Mouse (Mus musculus) hindbrain, postnatal 0 days (tissue): Measurements from ENCODE around the gene Ppp1r14a. TPM values are rescaled to one million over a fixed set of nuclear protein-coding genes. Genes with fewer than 3 reads are reported as not detected.

Source experiments
- ATAC-seq: fragments of 200-750 bp; cut with Nextera tagmentation; 2 replicates; pipeline ENCODE4 v1.8.0; 2017; ENCODE audit warnings: mild to moderate bottlenecking, moderate TSS enrichment, moderate library complexity
- DNase-seq: peaks from one replicate; pipeline ENCODE4 v3.0.0-alpha.2; 2015; ENCODE audit warnings: low spot score
- H3K27ac ChIP-seq: fragments of 300-500 bp; sonication (generic); 2 replicates; pipeline ENCODE4 v1.5.1; 2014; ENCODE audit warnings: mild to moderate bottlenecking
- H3K27me3 ChIP-seq: fragments of 300-500 bp; sonication (generic); 2 replicates; pipeline ENCODE4 v1.6.1; 2014; ENCODE audit warnings: low read length, mixed read lengths; ENCODE audit not compliant: insufficient read depth
- H3K36me3 ChIP-seq: fragments of 300-500 bp; sonication (generic); 2 replicates; pipeline ENCODE4 v1.6.1; 2014; ENCODE audit warnings: low read length, mixed read lengths; ENCODE audit not compliant: insufficient read depth
- H3K4me1 ChIP-seq: fragments of 300-500 bp; sonication (generic); 2 replicates; pipeline ENCODE4 v1.6.1; 2014; ENCODE audit warnings: antibody characterized with exemption, low read length, mixed read lengths; ENCODE audit not compliant: insufficient read depth
- H3K4me2 ChIP-seq: fragments of 300-500 bp; sonication (generic); 2 replicates; pipeline ENCODE4 v1.6.1; 2014; ENCODE audit warnings: low read depth, mild to moderate bottlenecking, low read length, moderate library complexity, mixed read lengths
- H3K4me3 ChIP-seq: fragments of 300-500 bp; sonication (generic); 2 replicates; pipeline ENCODE4 v1.5.1; 2014; ENCODE audit warnings: low read length
- H3K9ac ChIP-seq: fragments of 300-500 bp; sonication (generic); replicated peaks from 2 replicates; pipeline ENCODE4 v1.6.1; 2014; ENCODE audit warnings: mild to moderate bottlenecking, low read length, moderate library complexity, mixed read lengths
- H3K9me3 ChIP-seq: fragments of 300-500 bp; sonication (generic); 2 replicates; pipeline ENCODE4 v1.6.1; 2016; ENCODE audit warnings: low read length, mixed read lengths
- CTCF ChIP-seq: IDR thresholded peaks from 2 replicates; pipeline ENCODE4 v1.5.1; 2016; ENCODE audit warnings: antibody characterized with exemption, control low read depth, low read depth
- WGBS: fragments of 180-500 bp; shearing (Covaris S2); extraction: QIAGEN DNeasy Blood & Tissue Kit; methylation state at CpG from one replicate; pipeline ENCODE4 v1.1.7; 2014; 5-methylcytosine and 5-hydroxymethylcytosine counted together
- polyA plus RNA-seq: library from polyadenylated mRNA; unstranded; fragments of >200 nt; fragmentation: Nextera tagmentation; extraction: Ambion mirVana; gene quantifications from 2 replicates; pipeline ENCODE4 v1.2.1, GENCODE M21; 2015
- total RNA-seq: library from RNA; depleted of rRNA; stranded (reverse); fragments of >200 nt; gene quantifications from 2 replicates; pipeline ENCODE4 v1.2.3, GENCODE M21; 2014

The Ppp1r14a gene
- total and polyA plus RNA-seq, 2 experiments from 2014 or later, result 3.4 TPM

DNA sequence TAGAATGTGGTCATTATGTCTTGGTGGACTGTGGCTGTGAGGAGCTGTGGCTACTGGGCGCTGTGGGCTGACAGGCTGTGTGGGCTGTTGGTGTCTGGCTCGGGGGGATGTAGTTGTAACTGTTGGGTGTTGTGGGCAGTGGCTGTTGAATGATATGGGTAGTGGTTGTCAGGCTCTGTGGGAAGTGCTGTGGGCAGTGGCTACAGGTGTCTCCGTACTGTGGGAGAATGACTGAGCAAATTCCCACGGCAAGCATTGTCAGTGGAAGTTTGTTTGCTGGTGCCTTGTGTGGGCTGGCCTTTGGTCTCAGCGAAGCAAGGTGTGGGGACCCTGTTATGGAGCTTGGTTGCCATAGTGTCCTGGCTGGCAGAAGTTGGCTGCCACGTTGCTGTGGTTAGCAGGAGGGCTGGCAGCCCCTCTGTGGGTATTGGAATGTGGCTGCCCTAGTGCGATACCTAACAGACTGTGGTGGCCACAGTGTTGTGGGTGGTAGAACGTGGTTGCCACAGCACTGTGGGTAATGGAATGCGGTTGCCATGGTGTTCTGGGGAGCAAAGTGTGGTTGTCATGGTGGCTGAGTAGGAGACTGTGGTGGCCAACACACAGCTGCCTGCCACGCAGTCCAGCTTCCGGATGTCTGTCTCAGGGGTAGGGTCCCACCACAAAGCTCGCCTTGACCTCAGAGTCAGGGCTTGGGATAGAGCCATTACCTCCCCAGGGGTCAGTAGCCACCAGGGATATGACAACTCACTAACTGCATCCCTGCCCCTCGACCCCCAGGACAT is 25.9 kb downstream of the Ppp1r14a start:
- peak; percentile 74 for DNase-seq
- H3K36me3 ChIP-seq, result no peaks in the 10 kb centered on the region
- ATAC-seq, result peak; percentile 60
- no peak overlapping the region for H3K9ac ChIP-seq
- peak overlapping the region; percentile 86; the same call in 1 of the 2 replicates for H3K27ac ChIP-seq
- WGBS, result 32% methylated on average over 13 of the region's 13 CpGs
- no peak for TF ChIP-seq CTCF
- no peak overlapping the region for H3K4me3 ChIP-seq
- peaks cover 55% of the 10 kb centered on the region for H3K4me1 ChIP-seq
- H3K9me3 ChIP-seq, result no peaks in the 10 kb centered on the region
- no peaks in the 10 kb centered on the region for H3K27me3 ChIP-seq
- peak overlapping the region; percentile 8; the same call in 1 of the 2 replicates for H3K4me2 ChIP-seq

DNA sequence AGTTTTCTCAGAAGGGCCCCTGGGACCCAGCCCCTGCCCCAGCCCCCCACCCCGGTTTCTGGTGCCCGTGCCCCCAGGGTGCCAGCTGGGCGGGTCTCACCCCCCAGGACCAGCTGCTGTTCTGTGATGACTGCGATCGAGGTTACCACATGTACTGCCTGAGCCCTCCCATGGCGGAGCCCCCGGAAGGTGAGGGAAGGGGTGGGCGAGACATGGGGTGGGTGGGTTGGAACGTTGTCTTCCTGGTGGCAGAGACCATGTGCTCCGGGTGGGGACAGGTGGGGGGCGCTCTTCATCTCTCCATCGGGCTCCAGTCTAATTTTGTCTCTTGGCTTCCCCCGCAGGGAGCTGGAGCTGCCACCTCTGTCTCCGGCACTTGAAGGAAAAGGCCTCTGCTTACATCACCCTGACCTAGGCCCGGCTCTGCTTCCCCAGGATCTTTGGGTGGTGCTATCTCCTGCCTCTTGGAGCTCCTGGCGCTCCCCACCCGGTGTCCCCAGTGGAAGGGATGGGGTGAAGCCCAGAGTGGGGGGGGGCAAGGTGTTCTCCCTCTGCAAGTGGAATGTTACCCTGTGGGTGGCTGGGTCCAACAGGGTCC is 27.1 kb downstream of the Ppp1r14a start:
- H3K27ac ChIP-seq, result peak overlapping the region; percentile 86
- peaks cover 55% of the 10 kb centered on the region for H3K4me1 ChIP-seq
- WGBS, result 40% methylated on average over 17 of the region's 17 CpGs
- no peaks in the 10 kb centered on the region for H3K9me3 ChIP-seq
- no peaks in the 10 kb centered on the region for H3K27me3 ChIP-seq
- no peaks in the 10 kb centered on the region for H3K36me3 ChIP-seq
- ATAC-seq, result no peak
- no peak overlapping the region for H3K4me3 ChIP-seq
- DNase-seq, result no peak
- H3K9ac ChIP-seq, result peak overlapping the region; percentile 17; the same call in 1 of the 2 replicates
- no peak overlapping the region for H3K4me2 ChIP-seq
- no peak for TF ChIP-seq CTCF

GRCm38 (mm10) chr7:29316976-29317375 is 27.9 kb downstream of the Ppp1r14a start:
- Histone ChIP-seq H3K27ac (peak overlapping the region; percentile 86), H3K9ac (peak overlapping the region; percentile 17), H3K4me1 (peaks cover 55% of the 10 kb centered on the region), H3K27me3 (no peaks in the 10 kb centered on the region), H3K9me3 (no peaks in the 10 kb centered on the region), H3K36me3 (no peaks in the 10 kb centered on the region), H3K4me2 (0 out of 2 replicates have a peak overlapping the region, but pooled peaks have one; percentile 10), H3K4me3 (no peak overlapping the region)
- ATAC-seq (peak; percentile 10), DNase-seq (peak; percentile 75)
- TF ChIP-seq CTCF, result no peak; the same call in 1 of the 2 replicates
- 1% methylated on average over 10 of the region's 10 CpGs for WGBS

GRCm38 (mm10) chr7:29317558-29317957 is 28.4 kb downstream of the Ppp1r14a start:
- H3K4me2 ChIP-seq, result 0 out of 2 replicates have a peak overlapping the region, but pooled peaks have one; percentile 10
- no peaks in the 10 kb centered on the region for H3K9me3 ChIP-seq
- peak overlapping the region; percentile 17; the same call in 1 of the 2 replicates for H3K9ac ChIP-seq
- WGBS, result 0% methylated on average over 2 of the region's 2 CpGs
- no peak overlapping the region for H3K4me3 ChIP-seq
- peak; percentile 91 for DNase-seq
- no peaks in the 10 kb centered on the region for H3K36me3 ChIP-seq
- peaks cover 54% of the 10 kb centered on the region for H3K4me1 ChIP-seq
- no peaks in the 10 kb centered on the region for H3K27me3 ChIP-seq
- peak; percentile 61 for ATAC-seq
- no peak for TF ChIP-seq CTCF
- peak overlapping the region; percentile 86 for H3K27ac ChIP-seq

DNA sequence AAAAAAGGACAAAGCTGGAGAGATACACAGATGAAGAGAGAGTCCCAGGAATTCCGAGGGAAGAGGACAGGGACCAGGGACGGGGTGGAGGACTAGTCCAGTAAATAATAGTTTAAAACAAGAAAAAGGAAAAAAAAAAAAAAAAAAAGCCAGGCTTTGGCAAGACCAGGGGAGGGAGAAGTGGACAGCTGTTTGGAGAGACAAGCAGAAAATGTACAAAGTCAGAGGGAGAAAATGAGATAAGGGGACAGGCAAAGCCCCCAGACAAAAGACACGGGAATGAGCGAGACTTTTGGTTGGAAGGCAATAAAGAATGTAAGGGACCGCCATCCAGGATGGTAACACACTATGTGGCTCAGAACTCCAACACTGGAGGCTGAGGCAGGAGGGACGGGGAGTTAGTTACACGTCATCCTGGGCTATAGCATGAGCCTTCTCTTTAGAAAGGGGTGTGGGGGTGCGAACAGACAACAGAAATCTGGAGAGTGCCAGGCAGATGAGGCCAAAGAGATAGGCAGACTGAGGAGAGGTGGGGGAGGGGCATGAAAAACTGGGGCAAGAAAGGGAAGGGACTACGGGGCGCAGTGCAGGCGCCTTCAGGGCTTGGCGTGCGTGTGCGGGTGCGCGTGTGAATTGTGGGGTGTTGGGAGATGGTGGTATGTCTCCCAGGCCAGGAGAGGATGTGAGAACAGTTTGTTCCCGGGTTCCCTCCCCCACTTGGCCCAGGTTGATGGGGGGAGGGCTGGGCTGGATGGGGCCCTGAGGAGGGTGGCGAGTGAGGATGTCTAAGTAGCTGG is 29.2 kb downstream of the Ppp1r14a start:
- Histone ChIP-seq H3K27me3 (no peaks in the 10 kb centered on the region), H3K9ac (peak overlapping the region; percentile 17; the same call in 1 of the 2 replicates), H3K4me3 (no peak overlapping the region), H3K9me3 (no peaks in the 10 kb centered on the region), H3K4me2 (peak overlapping the region; percentile 36), H3K4me1 (peaks cover 49% of the 10 kb centered on the region), H3K36me3 (no peaks in the 10 kb centered on the region), H3K27ac (peak overlapping the region; percentile 86)
- 4% methylated on average over 18 of the region's 18 CpGs for WGBS
- DNase-seq (peak; percentile 58), ATAC-seq (peak; percentile 14)
- no peak for TF ChIP-seq CTCF
